Mouse (Mus musculus) embryonic facial prominence, embryonic 15.5 days (tissue): ENCODE results near the gene Vwa5b2. TPM values are rescaled to one million over a fixed set of nuclear protein-coding genes. Genes with fewer than 3 reads are reported as not detected.

Experiments used
- ATAC-seq: fragments of 200-750 bp; cut with Nextera tagmentation; 2 replicates; pipeline ENCODE4 v1.8.0; 2017; ENCODE audit warnings: low read depth, moderate TSS enrichment; ENCODE audit not compliant: insufficient number of reproducible peaks, low FRiP score, low TSS enrichment
- H3K27ac ChIP-seq: fragments of 300-500 bp; sonication (generic); replicated peaks from 2 replicates; pipeline ENCODE4 v1.5.1; 2015; ENCODE audit warnings: mild to moderate bottlenecking, inconsistent platforms
- H3K27me3 ChIP-seq: fragments of 300-500 bp; sonication (generic); 2 replicates; pipeline ENCODE4 v1.6.1; 2015; ENCODE audit warnings: inconsistent platforms
- H3K36me3 ChIP-seq: fragments of 300-500 bp; sonication (generic); 2 replicates; pipeline ENCODE4 v1.6.1; 2015; ENCODE audit warnings: mild to moderate bottlenecking, inconsistent platforms
- H3K4me1 ChIP-seq: fragments of 300-500 bp; sonication (generic); 2 replicates; pipeline ENCODE4 v1.6.1; 2015; ENCODE audit warnings: inconsistent platforms
- H3K4me2 ChIP-seq: fragments of 300-500 bp; sonication (generic); replicated peaks from 2 replicates; pipeline ENCODE4 v1.6.1; 2015; ENCODE audit warnings: mild to moderate bottlenecking, inconsistent platforms
- H3K4me3 ChIP-seq: fragments of 300-500 bp; sonication (generic); replicated peaks from 2 replicates; pipeline ENCODE4 v1.5.1; 2015; ENCODE audit warnings: mild to moderate bottlenecking, inconsistent platforms
- H3K9ac ChIP-seq: fragments of 300-500 bp; sonication (generic); 2 replicates; pipeline ENCODE4 v1.6.1; 2015; ENCODE audit warnings: inconsistent platforms
- H3K9me3 ChIP-seq: fragments of 300-500 bp; sonication (generic); replicated peaks from 2 replicates; pipeline ENCODE4 v1.6.1; 2016; ENCODE audit warnings: inconsistent platforms
- WGBS: fragments of 180-500 bp; shearing (Covaris S2); methylation state at CpG from one replicate; pipeline ENCODE4 v1.1.7; 2015; 5-methylcytosine and 5-hydroxymethylcytosine counted together
- microRNA counts: library from miRNA; unstranded; fragments of <30 nt; microRNA quantifications from one replicate; lab custom pipeline; 2016
- microRNA-seq: library from miRNA; unstranded; fragments of <30 nt; microRNA quantifications from one replicate; pipeline ENCODE4, GENCODE M21; 2016; ENCODE audit warnings: borderline number of aligned reads
- polyA plus RNA-seq: library from polyadenylated mRNA; unstranded; fragments of >200 nt; fragmentation: Nextera tagmentation; extraction: Ambion mirVana; gene quantifications from 2 replicates; pipeline ENCODE4 v1.2.1, GENCODE M21; 2015

Gene Vwa5b2
- polyA plus RNA-seq, 1 experiment from 2014 or later, result 4.9 TPM

- no peak overlapping the region for H3K4me2 ChIP-seq
- no peak overlapping the region for H3K4me3 ChIP-seq
- H3K27ac ChIP-seq, result no peak overlapping the region
Observed at GRCm38 (mm10) chr16:20637410-20637809, 48.1 kb downstream of the Vwa5b2 start.

DNA sequence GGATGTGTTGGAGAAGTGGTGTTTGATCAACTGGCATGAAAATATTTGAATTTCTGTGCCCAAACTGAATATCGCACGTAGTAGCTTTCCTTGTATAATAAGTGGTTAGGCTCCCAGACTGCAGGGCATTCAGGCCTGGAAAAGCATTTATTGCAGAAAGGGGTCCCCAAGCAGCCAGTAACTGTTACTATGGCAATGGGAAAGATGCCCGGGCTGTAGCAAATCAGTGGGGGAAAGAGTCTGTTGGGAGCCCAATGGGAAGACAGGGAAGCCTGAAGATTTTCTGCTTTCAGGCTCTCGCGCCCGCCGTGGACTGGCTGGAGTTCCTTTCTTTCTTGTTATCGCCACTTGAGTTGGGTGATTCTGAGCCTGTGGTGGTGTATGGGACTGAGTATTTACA lies 49.1 kb downstream of the Vwa5b2 start:
- Histone ChIP-seq H3K4me3 (no peak overlapping the region), H3K36me3 (no peaks in the 10 kb centered on the region), H3K27ac (no peak overlapping the region), H3K27me3 (no peaks in the 10 kb centered on the region), H3K4me1 (peaks cover 2% of the 10 kb centered on the region; the same call in 1 of the 2 replicates), H3K9me3 (no peaks in the 10 kb centered on the region), H3K4me2 (no peak overlapping the region), H3K9ac (no peak overlapping the region)
- no peak for ATAC-seq
- 79% methylated on average over 8 of the region's 8 CpGs for WGBS

More at GRCm38 (mm10) chr16:20637410-20637809, 48.1 kb downstream of the Vwa5b2 start:
- H3K27me3 ChIP-seq, result no peaks in the 10 kb centered on the region
- 0 out of 2 replicates have a peak, but pooled peaks cover 4% of the 10 kb centered on the region for H3K36me3 ChIP-seq
- peaks cover 2% of the 10 kb centered on the region; the same call in 1 of the 2 replicates for H3K4me1 ChIP-seq
- no peak for ATAC-seq
- H3K9ac ChIP-seq, result no peak overlapping the region
- no peaks in the 10 kb centered on the region for H3K9me3 ChIP-seq
- WGBS, result 79% methylated on average over 8 of the region's 8 CpGs

DNA sequence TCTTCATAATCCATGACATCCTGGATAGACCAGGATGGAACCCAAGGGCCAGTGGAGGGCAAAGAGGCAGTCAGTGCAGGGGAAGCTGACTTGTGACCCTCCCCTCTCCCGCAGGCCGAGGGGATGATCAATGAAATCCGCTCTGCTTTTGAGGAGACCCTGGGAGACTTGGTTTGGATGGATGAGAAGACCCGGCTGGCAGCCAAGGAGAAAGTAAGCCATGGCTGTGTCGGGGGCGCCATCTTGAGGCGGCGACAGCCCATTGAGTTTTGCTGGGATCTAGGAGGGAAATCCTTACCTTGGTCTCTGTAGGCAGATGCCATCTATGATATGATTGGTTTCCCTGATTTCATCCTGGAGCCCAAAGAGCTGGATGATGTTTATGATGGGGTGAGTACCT lies 52.9 kb downstream of the Vwa5b2 start:
- Histone ChIP-seq H3K4me2 (no peak overlapping the region), H3K36me3 (no peaks in the 10 kb centered on the region), H3K4me1 (peaks cover 2% of the 10 kb centered on the region; the same call in 1 of the 2 replicates), H3K27me3 (no peaks in the 10 kb centered on the region), H3K27ac (no peak overlapping the region), H3K9me3 (no peaks in the 10 kb centered on the region), H3K4me3 (no peak overlapping the region), H3K9ac (no peak overlapping the region)
- WGBS, result 2% methylated on average over 8 of the region's 8 CpGs
- no peak for ATAC-seq

- Histone ChIP-seq H3K4me1 (peaks cover 2% of the 10 kb centered on the region; the same call in 1 of the 2 replicates), H3K9me3 (no peaks in the 10 kb centered on the region), H3K27me3 (no peaks in the 10 kb centered on the region), H3K4me2 (no peak overlapping the region), H3K36me3 (no peaks in the 10 kb centered on the region), H3K27ac (no peak overlapping the region), H3K4me3 (no peak overlapping the region), H3K9ac (no peak overlapping the region)
- peak; percentile 57; the same call in 1 of the 2 replicates for ATAC-seq
- 89% methylated on average over 7 of the region's 7 CpGs for WGBS
Observed at GRCm38 (mm10) chr16:20643911-20644310, 54.6 kb downstream of the Vwa5b2 start.

GRCm38 (mm10) chr16:20651076-20651946 lies 62.0 kb downstream of the Vwa5b2 start, which contains the start of gene Psmd2:
Gene Psmd2, plus strand, starts transcription at chr16:20651652.
- 2% methylated on average over 46 of the region's 46 CpGs for WGBS

DNA sequence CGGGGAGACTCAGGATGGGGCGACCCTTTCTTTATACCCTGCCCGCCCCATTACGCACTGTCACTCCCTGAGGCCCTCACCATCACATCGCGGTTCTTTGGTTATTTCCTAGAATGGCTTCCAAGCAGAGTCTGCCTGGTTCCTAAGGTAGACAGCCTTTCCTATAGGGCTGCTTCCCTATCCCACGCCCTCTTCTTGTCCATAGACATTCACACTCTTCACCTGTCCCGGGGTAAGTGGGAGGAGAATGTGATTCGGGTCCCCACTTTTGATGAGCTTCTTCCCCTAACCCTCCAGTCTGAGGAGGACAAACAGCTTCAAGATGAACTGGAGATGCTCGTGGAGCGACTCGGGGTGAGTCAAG lies 62.7 kb downstream of the Vwa5b2 start:
- Histone ChIP-seq H3K9ac (peak overlapping the region; percentile 72), H3K27me3 (no peaks in the 10 kb centered on the region), H3K4me2 (peak overlapping the region; percentile 63), H3K4me3 (peak overlapping the region; percentile 75), H3K36me3 (peaks cover 26% of the 10 kb centered on the region), H3K27ac (no peak overlapping the region), H3K4me1 (peaks cover 14% of the 10 kb centered on the region), H3K9me3 (no peaks in the 10 kb centered on the region)
- peak; percentile 21; the same call in 1 of the 2 replicates for ATAC-seq
- 7% methylated on average over 12 of the region's 12 CpGs for WGBS

More at GRCm38 (mm10) chr16:20651076-20651946, 62.0 kb downstream of the Vwa5b2 start, which contains the start of gene Psmd2:
- ATAC-seq, result peak; percentile 90
- no peaks in the 10 kb centered on the region for H3K27me3 ChIP-seq
- H3K9ac ChIP-seq, result peak within 1 kb of the TSS; percentile 72
- no peaks in the 10 kb centered on the region for H3K9me3 ChIP-seq
- peaks cover 20% of the 10 kb centered on the region for H3K36me3 ChIP-seq
- H3K4me2 ChIP-seq, result peak within 1 kb of the TSS; percentile 63
- peak within 1 kb of the TSS; percentile 76 for H3K27ac ChIP-seq
- peaks cover 14% of the 10 kb centered on the region for H3K4me1 ChIP-seq
- peak within 1 kb of the TSS; percentile 75 for H3K4me3 ChIP-seq

GRCm38 (mm10) chr16:20653315-20653714 lies 64.0 kb downstream of the Vwa5b2 start:
- Histone ChIP-seq H3K27me3 (no peaks in the 10 kb centered on the region), H3K36me3 (peaks cover 40% of the 10 kb centered on the region), H3K9me3 (no peaks in the 10 kb centered on the region), H3K4me1 (peaks cover 14% of the 10 kb centered on the region), H3K4me3 (no peak overlapping the region), H3K4me2 (no peak overlapping the region), H3K9ac (no peak overlapping the region), H3K27ac (no peak overlapping the region)
- no peak for ATAC-seq
- 57% methylated on average over 2 of the region's 2 CpGs for WGBS

MicroRNAs encoded within 50 kb of the gene (microRNA counts, 519-probe panel; counts per million panel counts)
- 2,441 counts per million, percentile 55 among the panel's probes with 10 or more counts for microRNA mmu-miR-1224 (lab: Ali Mortazavi, UCI)

Small RNA genes within 50 kb of the gene (microRNA-seq; reads per million reads assigned to microRNA genes)
- 5.2 reads per million, percentile 21 among the genes with 10 or more reads in this experiment for gene Mir1224

Other genes starting within 250 kb of the Vwa5b2 start
- gene Abcc5, start 163.1 kb upstream of the Vwa5b2 start, polyA plus RNA-seq, result 67.0 and 74.1 TPM in 2 replicates
- 92.9 and 95.2 TPM in 2 replicates for gene Eif2b5, start 90.7 kb upstream of the Vwa5b2 start, polyA plus RNA-seq
- gene Dvl3, start 72.5 kb upstream of the Vwa5b2 start, polyA plus RNA-seq, result 26.0 and 31.0 TPM in 2 replicates
- gene Ap2m1, start 54.0 kb upstream of the Vwa5b2 start, polyA plus RNA-seq, result 562 and 584 TPM in 2 replicates
- gene Abcf3, start 40.9 kb upstream of the Vwa5b2 start, polyA plus RNA-seq, result 65.0 and 70.2 TPM in 2 replicates
- 29.2 and 31.3 TPM in 2 replicates for gene Eef1akmt4, start 22.1 kb downstream of the Vwa5b2 start, polyA plus RNA-seq
- gene Gm49333, start 22.1 kb downstream of the Vwa5b2 start, polyA plus RNA-seq, result not detected in 2 replicates
- gene Alg3, start 22.3 kb downstream of the Vwa5b2 start, polyA plus RNA-seq, result 36.3 and 39.4 TPM in 2 replicates
- gene Camk2n2, start 31.8 kb downstream of the Vwa5b2 start, polyA plus RNA-seq, result 1.7 and 1.9 TPM in 2 replicates
- 7.3 and 8.2 TPM in 2 replicates for gene Ece2, start 40.4 kb downstream of the Vwa5b2 start, polyA plus RNA-seq
- 293 and 297 TPM in 2 replicates for gene Psmd2, start 62.2 kb downstream of the Vwa5b2 start, polyA plus RNA-seq
- 177 and 188 TPM in 2 replicates for gene Eif4g1, start 78.8 kb downstream of the Vwa5b2 start, polyA plus RNA-seq
- 14.0 and 15.3 TPM in 2 replicates for gene Fam131a, start 103.8 kb downstream of the Vwa5b2 start, polyA plus RNA-seq
- 90.0 and 100 TPM in 2 replicates for gene Polr2h, start 128.2 kb downstream of the Vwa5b2 start, polyA plus RNA-seq
- gene Clcn2, start 128.3 kb downstream of the Vwa5b2 start, polyA plus RNA-seq, result 15.6 and 16.0 TPM in 2 replicates
- 8.5 and 10.8 TPM in 2 replicates for gene Chrd, start 143.7 kb downstream of the Vwa5b2 start, polyA plus RNA-seq
- 1.3 and 1.6 TPM in 2 replicates for gene Thpo, start 145.0 kb downstream of the Vwa5b2 start, polyA plus RNA-seq